Mouse (Mus musculus) olfactory bulb, adult 2 months (tissue): ENCODE measurements around the gene Fsd2. TPM values are rescaled to one million over a fixed set of nuclear protein-coding genes. Genes with fewer than 3 reads are reported as not detected.
A peak's percentile ranks its signal among the peaks of the same experiment; 100 is the strongest.

Experiments
- H3K27ac ChIP-seq: fragments of 200-500 bp; 2 replicates; pipeline ENCODE4 v1.5.1; 2012; ENCODE audit warnings: low read depth, low read length; ENCODE audit not compliant: insufficient read depth
- H3K4me1 ChIP-seq: fragments of 200-500 bp; 2 replicates; pipeline ENCODE4 v1.6.1; 2012; ENCODE audit warnings: low read length; ENCODE audit not compliant: control insufficient read depth, insufficient read depth
- H3K4me3 ChIP-seq: fragments of 200-500 bp; 2 replicates; pipeline ENCODE4 v1.5.1; 2012; ENCODE audit warnings: mild to moderate bottlenecking, low read depth, low read length, moderate library complexity; ENCODE audit not compliant: insufficient read depth
- CTCF ChIP-seq: fragments of 200-500 bp; IDR thresholded peaks from 2 replicates; pipeline ENCODE4 v1.5.1; 2012; ENCODE audit warnings: low read depth, mild to moderate bottlenecking, low read length, moderate library complexity; ENCODE audit not compliant: insufficient read depth
- POLR2A ChIP-seq: fragments of 200-500 bp; IDR thresholded peaks from 2 replicates; pipeline ENCODE4 v1.6.1; 2012; ENCODE audit warnings: mild to moderate bottlenecking, low read depth, low read length, moderate library complexity; ENCODE audit not compliant: insufficient read depth
- WGBS: fragments of 180-500 bp; shearing (Covaris S2); methylation state at CpG from one replicate; pipeline ENCODE4 v1.1.7; 2018; 5-methylcytosine and 5-hydroxymethylcytosine counted together
- polyA plus RNA-seq: library from polyadenylated mRNA; stranded (reverse); fragments of >200 nt; gene quantifications from 2 replicates; pipeline ENCODE4 v1.2.4, GENCODE M21; 2012; ENCODE audit warnings: low replicate concordance; ENCODE audit not compliant: missing spikeins, insufficient read depth, insufficient read length

Gene Fsd2
- polyA plus RNA-seq, 1 experiment: not detected

DNA sequence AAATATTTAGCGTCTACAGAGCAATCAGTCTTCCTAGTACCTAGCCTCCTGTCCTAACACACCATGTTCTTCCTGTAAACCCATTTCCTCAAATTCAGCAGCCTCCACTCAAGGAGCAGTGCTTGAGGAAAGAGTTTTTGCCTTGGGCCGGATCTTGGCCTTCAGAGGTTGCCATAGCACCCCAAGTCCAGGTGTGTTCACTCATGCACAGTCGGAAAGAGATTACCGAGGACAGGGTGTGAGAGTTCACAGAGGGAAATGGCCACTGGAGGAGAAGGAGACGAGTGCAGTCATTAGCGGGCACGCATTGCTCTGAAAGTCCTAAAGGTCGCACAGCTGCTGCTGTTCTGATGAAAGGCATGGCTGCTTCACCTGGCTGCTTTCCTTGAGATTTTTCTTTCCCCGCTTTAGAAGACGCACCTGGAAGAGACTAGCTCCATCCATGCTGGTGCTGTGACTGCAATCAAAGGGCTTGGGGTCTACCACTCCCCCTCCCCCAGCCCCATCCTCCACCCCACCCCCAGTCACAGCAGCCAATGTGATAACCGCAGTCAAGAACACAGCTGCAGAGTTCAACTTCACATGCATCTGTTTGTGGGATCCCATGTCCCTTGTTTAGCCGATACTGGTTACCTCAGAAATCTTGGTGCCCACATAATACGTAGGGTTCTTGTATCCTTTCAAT lies 51.7 kb downstream of the Fsd2 start:
- Histone ChIP-seq H3K27ac (no peak overlapping the region), H3K4me3 (no peak overlapping the region), H3K4me1 (no peaks in the 10 kb centered on the region)
- TF ChIP-seq POLR2A (no peak), CTCF (no peak)
- 66% methylated on average over 13 of the region's 13 CpGs for WGBS

DNA sequence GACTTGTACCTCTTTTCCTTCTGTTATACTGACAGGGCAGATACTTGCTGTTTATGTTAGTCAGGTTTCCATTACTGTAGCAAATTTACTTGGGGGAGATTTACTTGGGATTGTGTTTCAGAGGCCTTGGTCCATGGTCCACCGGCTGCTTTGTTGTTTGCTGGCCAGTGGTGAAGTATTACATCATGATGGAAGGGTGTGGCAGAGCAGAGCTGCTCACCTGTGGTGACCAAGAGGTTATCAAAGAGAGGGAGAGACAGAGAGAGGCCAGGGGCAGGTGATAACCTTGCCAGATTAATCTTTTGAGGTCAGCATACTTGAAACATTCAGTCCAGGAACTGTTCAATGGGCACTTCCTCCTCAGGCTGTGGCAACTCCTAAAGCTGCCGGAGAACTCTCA lies 65.7 kb downstream of the Fsd2 start:
- WGBS: 89% methylated on average over 2 of the region's 2 CpGs
- Histone ChIP-seq H3K4me1 (no peaks in the 10 kb centered on the region), H3K4me3 (no peak overlapping the region)

DNA sequence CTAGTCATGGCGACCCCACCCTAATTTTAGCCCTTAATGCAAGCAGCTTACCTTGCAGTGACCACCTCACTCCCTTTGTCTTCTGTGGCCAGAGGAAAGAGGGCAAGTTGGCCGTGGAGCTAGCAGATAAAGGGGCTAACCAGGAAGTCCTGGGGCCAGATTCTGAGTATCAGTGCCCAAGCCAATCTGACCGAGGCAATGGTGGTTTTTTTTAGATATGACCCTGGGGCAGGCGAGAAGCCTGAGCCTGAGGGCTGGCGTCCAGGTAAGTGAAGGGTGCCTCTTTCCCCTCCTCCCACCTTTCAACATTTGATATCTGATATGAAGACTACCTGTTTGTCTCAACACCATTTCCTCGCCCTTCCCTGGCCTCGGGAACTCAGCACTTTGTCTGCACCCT lies 68.6 kb downstream of the Fsd2 start, which contains the start of gene BC048679:
Gene BC048679 (minus strand): TSS at position 101 of the 400 bp plus-strand sequence.
- Histone ChIP-seq H3K4me3 (no peak within 1 kb of the TSS), H3K27ac (no peak within 1 kb of the TSS), H3K4me1 (no peaks in the 10 kb centered on the region)
- no peak for TF ChIP-seq CTCF
- no peak for TF ChIP-seq POLR2A
- 78% methylated on average over 7 of the region's 7 CpGs for WGBS

More for the DNA sequence above, 65.7 kb downstream of the Fsd2 start:
- no peak for TF ChIP-seq POLR2A
- TF ChIP-seq CTCF: no peak
- no peak overlapping the region for H3K27ac ChIP-seq

- H3K4me3 ChIP-seq: no peak overlapping the region
- H3K4me1 ChIP-seq: no peaks in the 10 kb centered on the region
- H3K27ac ChIP-seq: no peak overlapping the region
- WGBS: 34% methylated on average over 6 of the region's 6 CpGs
- TF ChIP-seq POLR2A (no peak), CTCF (no peak)
These were observed 69.6 kb downstream of the Fsd2 start for GRCm38 (mm10) chr7:81497171-81497570.

DNA sequence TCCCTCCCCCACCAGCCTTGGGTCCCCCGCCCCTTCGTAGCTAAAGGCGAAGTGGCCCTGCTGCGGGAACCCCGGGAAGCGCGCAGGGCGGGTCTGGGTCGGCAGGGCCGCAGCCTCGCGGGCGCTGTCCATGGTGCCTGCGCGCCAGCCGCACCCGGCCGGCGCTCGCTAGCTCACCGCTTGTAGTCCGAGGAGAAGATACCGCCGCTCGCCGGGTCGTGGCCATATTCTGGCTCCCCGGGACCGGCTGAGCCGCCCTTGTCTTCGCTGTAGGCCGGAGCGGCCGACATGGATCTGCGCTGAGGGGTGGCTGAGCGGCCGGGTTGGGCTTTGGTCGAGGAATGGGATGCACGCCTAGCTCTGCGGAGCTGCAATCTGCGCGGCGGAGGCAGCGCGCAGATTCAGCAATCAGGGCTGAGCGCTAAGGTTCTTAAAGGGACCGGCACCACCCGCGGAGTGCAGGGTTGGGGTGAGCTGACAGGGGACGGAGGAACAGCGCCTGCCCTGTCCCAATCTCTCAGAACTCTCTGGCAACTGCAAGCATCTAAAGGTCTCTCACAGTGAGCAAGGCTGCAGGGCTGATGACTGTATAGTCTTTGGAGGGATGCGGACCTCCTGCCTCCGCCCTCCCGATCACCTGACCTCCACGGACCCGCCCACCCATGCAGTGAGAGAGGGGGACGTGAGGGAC lies 73.3 kb downstream of the Fsd2 start, which contains the start of gene Ap3b2:
Gene Ap3b2 (minus strand): TSS at position 595 of the 691 bp plus-strand sequence.
- Histone ChIP-seq H3K27ac (peak within 1 kb of the TSS; percentile 86), H3K4me3 (peak within 1 kb of the TSS; percentile 97), H3K4me1 (peaks cover 15% of the 10 kb centered on the region)
- no peak for TF ChIP-seq CTCF
- peak; percentile 68 for TF ChIP-seq POLR2A
- WGBS: under 1% methylated on average over 57 of the region's 57 CpGs

- WGBS: 34% methylated on average over 9 of the region's 9 CpGs
These were observed 74.1 kb downstream of the Fsd2 start for GRCm38 (mm10) chr7:81492628-81493027.

DNA sequence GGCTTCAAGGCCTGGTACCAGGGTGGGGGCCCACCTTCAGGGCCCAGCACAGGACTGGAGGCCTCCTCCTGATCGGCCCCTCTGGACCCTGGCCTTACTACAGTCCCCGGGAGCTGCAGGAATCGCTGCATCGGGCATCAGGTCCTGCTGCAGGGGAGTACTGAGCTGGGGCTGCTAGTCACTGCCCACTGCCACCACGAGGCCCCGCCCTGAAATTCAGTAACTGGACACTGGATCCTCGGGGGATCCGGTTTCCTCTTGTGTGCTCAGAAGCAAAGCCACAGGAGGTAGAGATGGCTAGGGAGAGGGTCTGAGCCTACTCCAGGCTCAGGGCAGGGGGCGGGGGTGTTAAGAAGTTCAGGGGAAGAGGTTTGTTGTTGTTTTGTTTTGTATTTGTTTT lies 77.1 kb downstream of the Fsd2 start:
- no peak for TF ChIP-seq CTCF
- TF ChIP-seq POLR2A: no peak
- Histone ChIP-seq H3K4me1 (peaks cover 15% of the 10 kb centered on the region), H3K4me3 (no peak overlapping the region), H3K27ac (no peak overlapping the region)
- 29% methylated on average over 9 of the region's 9 CpGs for WGBS

More at GRCm38 (mm10) chr7:81492628-81493027, 74.1 kb downstream of the Fsd2 start:
- peaks cover 15% of the 10 kb centered on the region for H3K4me1 ChIP-seq
- peak overlapping the region; percentile 97 for H3K4me3 ChIP-seq
- no peak for TF ChIP-seq CTCF
- TF ChIP-seq POLR2A: no peak
- peak overlapping the region; percentile 9; the same call in 1 of the 2 replicates for H3K27ac ChIP-seq

Other genes starting within 250 kb of the Fsd2 start
- gene Rps17, start 221.7 kb downstream of the Fsd2 start, polyA plus RNA-seq: 2,532 TPM in 1 of 2 replicates, not detected in the other
- not detected in 2 replicates for gene Cpeb1, start 111.5 kb downstream of the Fsd2 start, polyA plus RNA-seq
- not detected in 2 replicates for gene Ap3b2, start 73.0 kb downstream of the Fsd2 start, polyA plus RNA-seq
- not detected in 2 replicates for gene BC048679, start 68.7 kb downstream of the Fsd2 start, polyA plus RNA-seq
- gene Whamm, start 4.3 kb upstream of the Fsd2 start, polyA plus RNA-seq: not detected in 2 replicates
- not detected in 2 replicates for gene Homer2, start 140.6 kb upstream of the Fsd2 start, polyA plus RNA-seq
- not detected in 2 replicates for gene Ramac, start 196.0 kb upstream of the Fsd2 start, polyA plus RNA-seq
- not detected in 2 replicates for gene 3110040N11Rik, start 222.5 kb upstream of the Fsd2 start, polyA plus RNA-seq